Mouse (Mus musculus) heart, embryonic 13.5 days (tissue): ENCODE data around the gene Fam162a. TPM values are rescaled to one million over a fixed set of nuclear protein-coding genes. Genes with fewer than 3 reads are reported as not detected.
"Not testable (repeated sequence)": the region's sequence is repeated elsewhere in the genome, so short reads cannot be mapped to it uniquely, and the experiment has no call there.

Experiments
- ATAC-seq: fragments of 200-750 bp; cut with Nextera tagmentation; 2 replicates; pipeline ENCODE4 v1.8.0; 2017; ENCODE audit warnings: moderate TSS enrichment; ENCODE audit not compliant: insufficient number of reproducible peaks, low FRiP score, low TSS enrichment; ENCODE audit errors: extremely low read depth
- H3K27ac ChIP-seq: fragments of 300-500 bp; sonication (generic); replicated peaks from 2 replicates; pipeline ENCODE4 v1.5.1; 2015; ENCODE audit warnings: moderate library complexity, mild to moderate bottlenecking, inconsistent platforms
- H3K27me3 ChIP-seq: fragments of 300-500 bp; sonication (generic); replicated peaks from 2 replicates; pipeline ENCODE4 v1.6.1; 2015; ENCODE audit warnings: mild to moderate bottlenecking, inconsistent platforms
- H3K36me3 ChIP-seq: fragments of 300-500 bp; sonication (generic); 2 replicates; pipeline ENCODE4 v1.6.1; 2015; ENCODE audit warnings: mild to moderate bottlenecking, inconsistent platforms
- H3K4me1 ChIP-seq: fragments of 300-500 bp; sonication (generic); 2 replicates; pipeline ENCODE4 v1.6.1; 2015; ENCODE audit warnings: inconsistent platforms
- H3K4me2 ChIP-seq: fragments of 300-500 bp; sonication (generic); 2 replicates; pipeline ENCODE4 v1.6.1; 2015; ENCODE audit warnings: inconsistent platforms, mild to moderate bottlenecking, moderate library complexity
- H3K4me3 ChIP-seq: fragments of 300-500 bp; sonication (generic); 2 replicates; pipeline ENCODE4 v1.5.1; 2015; ENCODE audit warnings: moderate library complexity, mild to moderate bottlenecking, inconsistent platforms
- H3K9ac ChIP-seq: fragments of 300-500 bp; sonication (generic); 2 replicates; pipeline ENCODE4 v1.6.1; 2015; ENCODE audit warnings: inconsistent platforms, mild to moderate bottlenecking, moderate library complexity
- H3K9me3 ChIP-seq: fragments of 300-500 bp; sonication (generic); 2 replicates; pipeline ENCODE4 v1.6.1; 2016; ENCODE audit warnings: inconsistent platforms
- WGBS: fragments of 180-500 bp; shearing (Covaris S2); methylation state at CpG from one replicate; pipeline ENCODE4 v1.1.7; 2015; ENCODE audit warnings: mixed read lengths; 5-methylcytosine and 5-hydroxymethylcytosine counted together
- polyA plus RNA-seq: library from polyadenylated mRNA; unstranded; fragments of >200 nt; fragmentation: Nextera tagmentation; extraction: Ambion mirVana; gene quantifications from 2 replicates; pipeline ENCODE4 v1.2.1, GENCODE M21; 2015

Gene Fam162a
- polyA plus RNA-seq, 1 experiment from 2014 or later, result 791 TPM

GRCm38 (mm10) chr16:36016335-36016734 is 55.1 kb downstream of the Fam162a start:
- WGBS, result 86% methylated on average over 1 of the region's 1 CpGs
- H3K4me2 ChIP-seq, result no peak overlapping the region
- no peak overlapping the region for H3K27ac ChIP-seq
- no peaks in the 10 kb centered on the region for H3K27me3 ChIP-seq
- no peak overlapping the region for H3K9ac ChIP-seq
- no peak overlapping the region for H3K4me3 ChIP-seq
- no peaks in the 10 kb centered on the region for H3K4me1 ChIP-seq
- ATAC-seq, result no peak
- H3K36me3 ChIP-seq, result peaks cover 67% of the 10 kb centered on the region
- no peaks in the 10 kb centered on the region for H3K9me3 ChIP-seq

GRCm38 (mm10) chr16:36008396-36008795 is 63.0 kb downstream of the Fam162a start:
- 93% methylated on average over 3 of the region's 3 CpGs for WGBS
- Histone ChIP-seq H3K27ac (no peak overlapping the region), H3K4me1 (no peaks in the 10 kb centered on the region), H3K27me3 (no peaks in the 10 kb centered on the region), H3K9me3 (no peaks in the 10 kb centered on the region), H3K36me3 (peaks cover 49% of the 10 kb centered on the region), H3K9ac (no peak overlapping the region), H3K4me2 (no peak overlapping the region), H3K4me3 (no peak overlapping the region)
- ATAC-seq, result no peak

GRCm38 (mm10) chr16:35998852-35999251 is 72.5 kb downstream of the Fam162a start:
- not testable (repeated sequence) for H3K9ac ChIP-seq, ATAC-seq, H3K4me3 ChIP-seq, H3K27ac ChIP-seq, H3K27me3 ChIP-seq, H3K9me3 ChIP-seq, H3K4me1 ChIP-seq, H3K4me2 ChIP-seq
- WGBS, result 91% methylated on average over 4 of the region's 4 CpGs
- peaks cover 30% of the 10 kb centered on the region for H3K36me3 ChIP-seq

Other genes with a start within 250 kb of the Fam162a start
- gene Parp14, start 200.1 kb downstream of the Fam162a start, polyA plus RNA-seq, result 0.75 and 0.80 TPM in 2 replicates
- gene Parp9, start 133.1 kb downstream of the Fam162a start, polyA plus RNA-seq, result 6.7 and 6.9 TPM in 2 replicates
- 4.5 and 4.6 TPM in 2 replicates for gene Dtx3l, start 132.4 kb downstream of the Fam162a start, polyA plus RNA-seq
- gene Kpna1, start 92.8 kb downstream of the Fam162a start, polyA plus RNA-seq, result 39.8 and 41.4 TPM in 2 replicates
- 6.2 and 6.7 TPM in 2 replicates for gene Wdr5b, start 30.4 kb downstream of the Fam162a start, polyA plus RNA-seq
- 80.5 and 89.1 TPM in 2 replicates for gene Ccdc58, start 91 bp upstream of the Fam162a start, polyA plus RNA-seq
- gene Csta1, start 59.6 kb upstream of the Fam162a start, polyA plus RNA-seq, result not detected in 2 replicates
- not detected in 2 replicates for gene Stfa2l1, start 85.2 kb upstream of the Fam162a start, polyA plus RNA-seq
- gene Gm5483, start 112.6 kb upstream of the Fam162a start, polyA plus RNA-seq, result 0.70 and 2.8 TPM in 2 replicates
- not detected in 2 replicates for gene Gm5416, start 138.8 kb upstream of the Fam162a start, polyA plus RNA-seq
- gene 2010005H15Rik, start 149.9 kb upstream of the Fam162a start, polyA plus RNA-seq, result 0.68 TPM in 1 of 2 replicates, not detected in the other
- 2.4 and 4.3 TPM in 2 replicates for gene Stfa1, start 205.4 kb upstream of the Fam162a start, polyA plus RNA-seq